Mouse (Mus musculus) left cerebral cortex, adult 2 months (tissue): ENCODE data around the gene Dgka. TPM values are rescaled to one million over a fixed set of nuclear protein-coding genes. Genes with fewer than 3 reads are reported as not detected.
A peak's percentile ranks its signal among the peaks of the same experiment; 100 is the strongest.

Experiments
- DNase-seq, 2 experiments: peaks; one replicate each; pipeline ENCODE4 v3.0.0; 2021 to 2022; ENCODE audit warnings: low spot score in 2 of 2, mixed read lengths in 1 of 2; ENCODE audit errors: extremely low spot score in 1 of 2
- H3K27ac ChIP-seq: fragments of 200-600 bp; 2 replicates; pipeline ENCODE4 v1.8.1; 2022
- H3K4me3 ChIP-seq: fragments of 200-600 bp; 2 replicates; pipeline ENCODE4 v1.8.1; 2022
- CTCF ChIP-seq: fragments of 200-600 bp; IDR thresholded peaks from 2 replicates; pipeline ENCODE4 v1.8.1; 2022; ENCODE audit warnings: antibody characterized with exemption, mild to moderate bottlenecking, moderate library complexity
- intact Hi-C: fragments of 180-260 bp; cut with DNase I; formaldehyde crosslinking; loops from one replicate; pipeline ENCODE4 v1.15.1; 2025
- total RNA-seq, 2 experiments: library from RNA; stranded (reverse); gene quantifications; 2 replicates each; pipeline ENCODE4 v1.2.3; 2021

Gene Dgka
- total RNA-seq, 2 experiments from 2014 or later, result 7.4 to 7.9 TPM

- TF ChIP-seq CTCF, result peak; percentile 40
- intact Hi-C loops, result loop anchor here (1.0 kb wide), 1 partner anchor 56 kb away; the partner anchor contains the start of genes Dnajc14 and Tmem198b
- Histone ChIP-seq H3K4me3 (peak overlapping the region; percentile 72), H3K27ac (peak overlapping the region; percentile 95)
- peak; percentile 72 to 78 for DNase-seq
Observed at GRCm38 (mm10) chr10:128748252-128748864, 3.7 kb upstream of the Dgka start.

DNA sequence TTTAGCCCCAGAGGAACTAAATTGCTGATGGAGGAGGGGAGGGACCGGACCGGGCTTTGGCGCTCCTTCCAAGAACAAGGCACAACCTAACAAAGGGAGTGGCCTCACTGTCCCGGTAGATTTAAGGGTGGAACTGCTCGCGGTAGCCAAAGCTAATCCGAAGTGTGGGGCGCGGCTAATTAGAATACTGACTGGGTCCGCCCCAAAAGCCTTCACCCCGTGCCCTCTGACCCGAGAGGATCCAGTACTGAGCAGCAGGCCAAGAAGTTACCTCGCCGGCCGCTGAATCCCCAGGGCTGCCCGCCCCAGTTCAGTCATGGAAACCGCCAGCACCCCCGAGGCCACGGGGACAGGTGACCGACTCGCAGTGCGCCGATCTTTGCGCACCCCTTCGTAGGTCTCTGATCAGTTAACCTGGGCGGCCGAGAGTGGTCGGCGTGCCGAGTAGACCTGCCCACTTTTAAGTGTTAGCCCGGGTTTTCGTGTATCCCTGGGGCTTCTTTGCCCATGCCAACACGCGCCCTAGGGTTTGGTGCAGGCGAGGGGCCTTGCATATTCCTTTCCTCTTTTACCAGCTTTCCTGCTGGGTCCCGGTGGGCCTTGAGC, 3.1 kb upstream of the Dgka start, which contains the start of gene Pym1:
TSS of gene Pym1 (plus strand) at position 244 of the 606 bp plus-strand sequence.
- no peak for TF ChIP-seq CTCF
- intact Hi-C loops, result loop anchor here (1.0 kb wide), 1 partner anchor 57 kb away; the partner anchor contains the start of genes Dnajc14 and Tmem198b
- Histone ChIP-seq H3K27ac (peak within 1 kb of the TSS; percentile 95), H3K4me3 (peak within 1 kb of the TSS; percentile 72)
- DNase-seq, result peak; percentile 47 to 51

DNA sequence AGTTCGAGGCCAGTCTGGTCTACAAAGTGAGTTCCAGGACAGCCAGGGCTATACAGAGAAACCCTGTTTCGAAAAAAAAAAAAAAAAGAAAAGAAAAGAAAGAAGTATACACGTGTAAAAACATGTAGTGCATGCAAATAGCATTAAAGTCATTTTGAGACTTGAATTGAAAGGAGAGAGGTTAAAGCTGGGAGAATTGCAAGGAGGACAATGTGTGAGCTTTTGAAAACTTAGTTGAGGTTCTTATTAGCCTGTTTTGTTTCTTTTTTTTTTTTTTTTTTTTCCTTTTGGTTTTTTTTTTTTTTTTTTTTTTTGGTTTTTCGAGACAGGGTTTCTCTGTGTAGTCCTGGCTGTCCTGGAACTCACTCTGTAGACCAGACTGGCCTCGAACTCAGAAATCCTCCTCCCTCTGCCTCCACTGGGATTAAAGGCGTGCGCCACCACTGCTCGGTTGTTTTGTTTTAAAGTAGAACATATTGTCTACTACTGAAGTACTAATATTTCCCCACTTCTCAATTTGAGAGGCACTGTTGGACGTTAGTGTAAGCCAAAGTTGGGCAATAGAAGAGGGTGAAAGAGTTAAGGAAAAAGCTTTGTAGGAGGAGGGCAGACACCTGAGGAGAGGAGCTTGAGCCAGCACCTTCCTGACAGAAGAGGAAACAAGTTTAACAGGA, 2.5 kb upstream of the Dgka start:
- H3K4me3 ChIP-seq, result peak overlapping the region; percentile 72
- no peak for TF ChIP-seq CTCF
- DNase-seq, result no peak
- peak overlapping the region; percentile 95 for H3K27ac ChIP-seq
- intact Hi-C loops, result no loop called here

- DNase-seq, result no peak
- intact Hi-C loops, result no loop called here
- no peak overlapping the region for H3K4me3 ChIP-seq
- no peak for TF ChIP-seq CTCF
- H3K27ac ChIP-seq, result no peak overlapping the region
Observed at GRCm38 (mm10) chr10:128745946-128746613, 1.4 kb upstream of the Dgka start.

- DNase-seq, result no peak
- peak overlapping the region; percentile 54 for H3K27ac ChIP-seq
- intact Hi-C loops, result no loop called here
- no peak for TF ChIP-seq CTCF
- peak overlapping the region; percentile 83 for H3K4me3 ChIP-seq
Observed at GRCm38 (mm10) chr10:128744211-128744610, 444 bp downstream of the Dgka start.

GRCm38 (mm10) chr10:128743791-128744191, 864 bp downstream of the Dgka start:
- peak; percentile 44 to 50 for DNase-seq
- intact Hi-C loops, result no loop called here
- Histone ChIP-seq H3K4me3 (peak overlapping the region; percentile 83), H3K27ac (peak overlapping the region; percentile 54)
- TF ChIP-seq CTCF, result no peak

DNA sequence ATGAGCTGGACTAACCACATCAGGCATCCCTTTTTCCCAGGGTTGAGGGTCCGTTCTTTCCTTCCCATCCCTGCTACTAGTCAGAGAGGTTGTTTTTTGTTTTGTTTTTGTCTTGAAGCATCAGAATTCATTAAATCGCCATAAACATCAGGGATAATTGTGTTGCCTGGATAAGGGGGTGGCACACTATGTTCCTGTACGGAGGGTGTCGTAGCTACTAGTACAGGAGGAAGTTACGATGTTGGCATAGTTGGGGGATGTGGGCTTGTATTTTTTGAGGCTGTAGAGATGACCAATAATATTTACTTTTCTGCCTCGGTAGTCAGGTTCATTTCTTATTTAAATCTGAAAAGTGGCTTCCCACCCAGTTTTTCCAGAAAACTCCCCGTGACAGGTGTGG, 1.4 kb downstream of the Dgka start:
- intact Hi-C loops, result no loop called here
- peak overlapping the region; percentile 54 for H3K27ac ChIP-seq
- TF ChIP-seq CTCF, result no peak
- peak overlapping the region; percentile 83 for H3K4me3 ChIP-seq
- DNase-seq, result no peak

GRCm38 (mm10) chr10:128742616-128743015, 2.0 kb downstream of the Dgka start:
- Histone ChIP-seq H3K27ac (no peak overlapping the region), H3K4me3 (no peak overlapping the region)
- intact Hi-C loops, result no loop called here
- DNase-seq, result no peak
- TF ChIP-seq CTCF, result no peak

GRCm38 (mm10) chr10:128740296-128740695, 4.4 kb downstream of the Dgka start:
- intact Hi-C loops, result no loop called here
- no peak for DNase-seq
- H3K27ac ChIP-seq, result no peak overlapping the region
- no peak overlapping the region for H3K4me3 ChIP-seq
- no peak for TF ChIP-seq CTCF

DNA sequence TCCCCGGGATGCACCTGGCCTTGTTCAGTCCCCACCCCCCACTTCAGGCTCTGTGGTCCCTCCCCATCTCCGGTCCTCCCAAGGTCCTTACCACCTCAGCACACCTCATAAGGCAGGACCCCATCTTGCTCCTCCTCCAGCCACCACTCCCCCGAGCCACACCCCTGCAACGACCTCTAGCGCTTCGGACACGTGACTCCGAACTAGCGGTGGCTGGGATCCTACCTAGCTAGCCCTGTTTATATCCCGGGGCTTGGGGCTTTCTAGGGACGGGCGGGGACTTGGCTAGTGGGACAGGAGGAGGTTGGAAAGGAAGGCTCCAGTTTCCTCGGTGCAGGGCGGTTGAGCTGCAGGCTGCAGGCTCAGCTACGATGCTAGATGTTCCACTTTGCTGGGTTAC, 7.2 kb downstream of the Dgka start:
- intact Hi-C loops, result no loop called here
- DNase-seq, result no peak
- Histone ChIP-seq H3K4me3 (peak overlapping the region; percentile 33), H3K27ac (no peak overlapping the region)
- no peak for TF ChIP-seq CTCF

DNA sequence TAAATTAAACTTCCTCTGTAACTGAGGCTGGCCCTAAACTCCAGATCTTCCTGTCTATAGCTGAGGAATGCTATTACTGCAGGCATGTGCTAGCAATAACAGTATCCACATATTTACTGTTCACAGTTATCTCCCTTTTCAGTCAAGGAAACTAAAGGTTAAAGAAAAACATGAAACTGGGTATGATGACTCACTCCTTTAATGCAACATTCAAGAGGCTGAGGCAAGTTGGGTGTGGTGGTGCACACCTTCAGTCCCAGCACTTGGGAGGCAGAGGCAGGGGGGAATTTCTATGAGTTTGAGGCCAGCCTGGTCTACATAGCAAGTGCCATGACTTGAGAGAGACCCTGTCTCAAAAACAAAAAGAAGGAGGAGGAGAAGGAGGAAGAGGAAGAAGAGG, 12.7 kb downstream of the Dgka start:
- no peak for DNase-seq
- TF ChIP-seq CTCF, result no peak
- Histone ChIP-seq H3K27ac (no peak overlapping the region), H3K4me3 (no peak overlapping the region)
- intact Hi-C loops, result loop anchor here (1.0 to 5.0 kb wide), 2 partner anchors 163 to 245 kb away; no protein-coding TSS in a partner anchor

- Histone ChIP-seq H3K4me3 (no peak overlapping the region), H3K27ac (no peak overlapping the region)
- intact Hi-C loops, result loop anchor here (1.0 to 5.0 kb wide), 2 partner anchors 164 to 246 kb away; no protein-coding TSS in a partner anchor
- peak; percentile 41 to 66 for DNase-seq
- TF ChIP-seq CTCF, result peak; percentile 88
Observed at GRCm38 (mm10) chr10:128731002-128731433, 13.6 kb downstream of the Dgka start.
